Mouse (Mus musculus) layer of hippocampus, adult 6 months (tissue): Measurements from ENCODE around the gene Fez2. TPM values are rescaled to one million over a fixed set of nuclear protein-coding genes. Genes with fewer than 3 reads are reported as not detected.

ENCODE experiments used
- long read RNA-seq, 2 experiments: library from polyadenylated mRNA; unstranded; transcript quantifications; one replicate each; pipeline ENCODE4 v2.0.0; 2019 to 2020
- polyA plus RNA-seq: library from polyadenylated mRNA; unstranded; fragments of <200 nt; fragmentation: Nextera tagmentation; gene quantifications from 2 replicates; pipeline ENCODE4 v1.2.3, GENCODE M21; 2021

Gene Fez2
- 61.0 and 71.3 TPM in 2 replicates for polyA plus RNA-seq
- long read RNA-seq, experiment 1, transcript Fez2-201 (8 exons, 1,939 nt): minor isoform, 38 of 158 reads
- long read RNA-seq, experiment 1, transcript Fez2-202 (9 exons, 2,041 nt): major isoform, 87 of 158 reads
- long read RNA-seq, experiment 1, partial matches to known transcripts: 19 of 158 reads
- long read RNA-seq, experiment 1, other reads (novel, unspliced or antisense): 11 of 158 reads
- long read RNA-seq, experiment 2, transcript Fez2-201 (8 exons, 1,939 nt): minor isoform, 160 of 664 reads
- long read RNA-seq, experiment 2, transcript Fez2-202 (9 exons, 2,041 nt): major isoform, 460 of 664 reads
- long read RNA-seq, experiment 2, transcript Fez2-206 (10 exons, 2,001 nt): minor isoform, 20 of 664 reads
- long read RNA-seq, experiment 2, partial matches to known transcripts: 8 of 664 reads
- long read RNA-seq, experiment 2, other reads (novel, unspliced or antisense): 16 of 664 reads

DNA sequence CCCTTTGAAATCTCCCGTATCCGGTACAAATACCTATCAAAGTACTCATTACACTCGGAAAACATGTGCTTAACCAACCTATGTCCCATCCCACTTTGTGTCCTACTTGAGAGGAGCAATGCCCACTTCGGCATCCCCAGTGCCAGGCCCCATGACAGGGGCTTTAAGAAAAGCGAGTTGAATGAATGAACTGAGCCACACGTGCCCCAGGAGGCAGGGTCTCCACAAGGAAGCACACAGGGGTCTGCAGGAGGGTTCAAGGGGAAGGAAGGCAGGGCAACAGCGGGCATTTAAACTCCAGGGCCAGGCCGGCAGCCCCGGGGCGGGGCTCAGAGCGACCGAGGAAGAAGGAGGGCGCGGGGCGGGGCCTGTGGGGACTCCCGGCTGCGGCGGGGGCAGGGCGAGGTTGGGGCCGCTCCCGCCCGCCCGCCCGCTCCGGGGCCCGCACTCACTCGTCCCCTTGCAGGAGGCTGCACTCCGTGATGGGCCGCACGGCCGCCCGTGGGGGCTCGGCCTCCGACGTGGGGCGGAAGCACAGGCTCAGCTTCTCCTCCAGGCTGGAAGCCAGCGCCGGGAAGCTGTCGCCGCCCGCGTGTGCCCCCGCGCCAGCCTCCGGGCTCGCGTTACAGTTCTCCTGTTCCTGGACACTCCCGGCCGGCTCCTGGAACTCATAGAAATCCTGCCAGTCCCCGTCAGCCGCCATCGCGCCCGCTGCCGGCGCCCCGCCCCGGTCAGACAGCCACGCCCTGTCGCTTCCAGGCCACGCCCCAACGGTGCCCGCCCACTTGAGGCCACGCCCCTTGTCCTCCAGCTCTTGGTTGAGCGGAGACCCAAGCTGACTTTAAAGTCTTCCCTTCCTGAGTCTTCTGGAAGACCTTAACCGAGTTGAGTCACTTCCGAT, at the start of gene Fez2:
TSS of gene Fez2 (minus strand) at position 772 of the 901 bp plus-strand sequence.

Other genes starting within 250 kb of the Fez2 start
- gene Crim1, start 217.9 kb downstream of the Fez2 start, polyA plus RNA-seq: 22.7 and 26.6 TPM in 2 replicates
- gene Vit, start 89.9 kb upstream of the Fez2 start, polyA plus RNA-seq: 2.3 and 3.7 TPM in 2 replicates